Mouse (Mus musculus): ENCODE results near the gene Vldlr.

DNA sequence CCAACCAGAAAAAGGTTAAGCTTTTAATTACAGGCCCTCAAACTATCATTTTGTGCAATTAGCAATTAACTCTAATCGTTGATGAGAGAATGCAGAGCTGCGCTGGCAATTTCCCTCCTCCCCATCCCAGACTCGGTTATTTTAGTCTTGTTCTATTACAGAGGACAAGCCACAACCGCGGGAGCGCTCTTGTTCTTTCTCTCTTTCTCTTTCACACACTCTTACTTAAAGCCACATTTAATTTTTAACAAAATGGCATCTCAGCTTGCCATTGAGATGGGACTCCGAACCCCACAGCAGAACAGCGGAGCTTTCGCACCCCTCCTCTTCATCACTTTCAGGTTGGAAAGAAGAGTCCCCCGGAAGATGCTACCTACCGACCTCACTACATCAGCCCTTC, at the start of gene Vldlr:
- TF ChIP-seq CTCF (IDR thresholded peaks at IDR 0.05; ENCODE audit: control insufficient read depth, insufficient read depth, insufficient replicate concordance, low read depth, low read length) = no peak
- no peak for TF ChIP-seq POLR2A (IDR thresholded peaks at IDR 0.05; ENCODE audit: control insufficient read depth, low read depth, low read length)
